Mouse (Mus musculus) kidney, postnatal 36 days (tissue): ENCODE measurements around the gene Dcst1.
A peak's percentile ranks its signal among the peaks of the same experiment; 100 is the strongest.

ENCODE experiments used
- DNase-seq, 2 experiments: peaks; one replicate each; pipeline ENCODE4 v3.0.0; 2021 to 2022; ENCODE audit warnings: mixed read lengths in 2 of 2

Dcst1 gene

DNA sequence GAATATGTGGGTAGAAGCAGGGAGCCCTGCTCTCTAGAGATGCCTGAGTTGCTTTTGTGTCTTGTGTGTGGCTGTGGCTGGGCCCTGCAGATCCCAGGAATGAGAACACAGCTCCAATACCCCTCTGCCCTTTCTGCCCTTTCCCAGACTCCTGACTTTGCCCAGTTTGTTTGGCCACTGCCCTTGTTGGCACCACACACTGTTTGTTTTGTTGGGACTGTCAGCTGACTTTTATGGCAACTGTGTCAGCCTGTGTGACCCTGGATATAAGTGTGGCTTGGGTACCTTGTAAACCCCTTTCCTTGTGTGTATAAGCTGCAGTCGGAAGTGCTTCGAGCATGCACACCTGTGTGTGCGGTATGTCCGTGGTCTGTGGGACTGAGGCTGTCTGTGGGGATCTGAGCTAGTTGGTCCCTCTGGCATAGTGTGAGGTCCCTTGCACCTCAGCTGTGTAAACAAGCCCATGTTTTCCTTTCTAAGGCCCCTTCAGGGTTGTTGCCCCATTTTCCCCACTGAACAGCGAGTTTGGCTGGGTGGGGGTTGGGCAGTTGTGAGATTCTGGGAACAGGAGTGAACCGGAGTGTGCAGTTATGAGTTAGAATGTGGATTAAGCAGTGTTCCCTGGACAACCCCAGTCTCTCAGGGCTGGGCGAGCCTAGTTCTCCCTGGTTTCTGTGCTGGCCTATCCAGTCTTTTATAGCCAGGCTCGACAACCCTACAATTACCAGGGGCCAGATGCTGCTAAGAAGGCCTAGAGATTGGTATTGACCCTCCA lies 59.3 kb downstream of the Dcst1 start:
- DNase-seq, result peak; percentile 70 to 71

GRCm38 (mm10) chr3:89305105-89305504 lies 59.9 kb downstream of the Dcst1 start:
- DNase-seq, result peak in 1 of 2 experiments; percentile 56

DNA sequence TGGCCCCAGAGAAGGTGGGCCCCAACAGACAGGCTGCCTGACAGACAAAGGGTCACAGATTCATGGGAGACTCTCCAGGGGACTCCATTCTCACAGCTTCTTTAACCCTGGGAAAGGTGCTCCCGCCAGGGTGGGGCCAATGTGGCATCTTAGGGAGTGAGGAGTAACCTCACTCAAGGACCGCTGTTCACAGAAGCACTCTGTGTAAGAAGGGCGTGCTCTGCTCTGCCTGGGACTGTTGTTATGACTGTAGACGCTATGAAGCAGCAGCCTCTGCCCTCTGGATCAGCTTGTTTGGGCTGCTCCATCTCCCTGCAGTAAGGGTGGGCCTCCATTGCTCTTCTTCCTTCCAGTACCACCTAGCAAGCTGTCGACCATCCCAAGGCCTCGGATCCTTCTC lies 60.6 kb downstream of the Dcst1 start:
- DNase-seq, result no peak

DNA sequence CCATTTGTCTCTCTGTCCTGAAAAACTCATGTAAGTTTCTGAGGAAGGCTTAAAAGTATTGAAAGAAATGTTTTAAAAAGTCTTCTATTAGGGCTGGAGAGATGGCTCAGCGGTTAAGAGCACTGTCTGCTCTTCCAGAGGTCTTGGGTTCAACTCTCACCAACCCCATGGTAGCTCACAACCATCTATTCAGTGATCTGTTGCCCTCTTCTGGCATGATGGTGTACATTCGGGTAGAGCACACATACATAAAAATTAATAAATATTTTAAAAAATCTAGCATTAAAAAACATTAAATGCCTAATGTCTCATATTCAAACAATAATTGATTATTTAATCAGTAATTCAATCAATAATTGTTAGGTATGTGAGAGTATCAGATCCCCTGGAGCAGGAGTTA lies 64.5 kb downstream of the Dcst1 start:
- DNase-seq, result no peak
